Mouse (Mus musculus) fat pad, adult 2 months (tissue): Measurements from ENCODE around the gene Sae1.
"Not testable (repeated sequence)": the region's sequence is repeated elsewhere in the genome, so short reads cannot be mapped to it uniquely, and the experiment has no call there.

Source experiments
- DNase-seq: peaks from one replicate; pipeline ENCODE4 v3.0.0-alpha.2; 2011; ENCODE audit warnings: low read depth, low spot score; ENCODE audit errors: extremely low read depth

The Sae1 gene

GRCm38 (mm10) chr7:16310521-16311452 lies 76.8 kb downstream of the Sae1 start:
- no peak for DNase-seq

GRCm38 (mm10) chr7:16310020-16310520 lies 77.5 kb downstream of the Sae1 start:
- no peak for DNase-seq

GRCm38 (mm10) chr7:16309318-16310019 lies 78.1 kb downstream of the Sae1 start:
- DNase-seq = no peak

DNA sequence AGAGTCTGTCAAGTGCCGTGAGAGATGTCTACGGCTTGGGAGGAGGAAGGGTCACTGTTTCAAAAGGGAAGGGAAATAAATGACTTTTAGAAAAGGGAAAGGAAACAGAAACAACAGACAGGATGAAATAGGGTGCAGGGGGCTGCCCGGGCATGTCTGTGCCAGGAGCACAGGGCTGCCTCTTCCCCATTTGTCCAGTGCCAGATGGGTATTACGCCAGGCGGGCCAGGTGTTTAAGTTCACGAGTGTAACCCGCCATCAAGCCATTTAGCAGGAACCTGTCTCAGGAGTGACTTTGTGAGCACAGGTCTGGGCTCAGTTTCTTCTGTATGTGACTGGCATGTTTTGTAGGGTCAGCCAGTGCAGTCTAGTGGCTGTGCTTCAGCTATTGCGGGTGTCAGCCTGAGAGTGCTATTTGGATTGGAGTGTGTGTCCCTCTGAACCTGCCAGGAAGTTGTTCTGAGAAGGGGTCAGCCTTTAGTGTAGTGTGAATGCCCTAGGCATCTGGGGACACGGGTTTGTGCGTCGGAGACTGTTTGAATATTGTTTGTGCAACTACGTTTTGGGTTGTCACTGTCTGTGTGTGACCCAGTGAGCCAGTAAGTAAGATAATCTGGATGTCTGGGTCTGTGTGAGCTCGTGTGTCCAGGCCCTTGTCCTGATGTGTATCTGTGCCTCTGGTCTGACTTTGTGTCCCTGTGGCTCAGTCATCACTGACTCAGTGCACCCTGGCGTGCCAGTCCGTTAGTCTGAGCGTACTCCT lies 78.9 kb downstream of the Sae1 start:
- DNase-seq = no peak

DNA sequence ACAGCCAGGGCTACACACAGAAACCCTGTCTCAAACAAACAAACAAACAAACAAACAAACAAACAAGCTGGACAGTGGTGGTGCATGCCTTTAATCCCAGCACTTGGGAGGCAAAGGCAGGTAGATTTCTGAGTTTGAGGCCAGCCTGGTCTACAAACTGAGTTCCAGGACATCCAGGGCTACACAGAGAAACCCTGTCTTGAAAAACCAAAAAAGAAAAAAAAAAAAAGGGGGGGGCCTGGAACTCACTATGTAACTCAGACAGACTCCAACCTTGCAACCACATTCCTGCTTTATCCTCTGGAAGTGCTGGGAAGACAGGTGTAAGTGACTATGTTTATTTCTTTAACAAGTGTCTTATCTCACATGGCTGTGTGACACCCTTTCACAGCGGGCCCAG lies 79.5 kb downstream of the Sae1 start, which contains the start of gene Bbc3:
Gene Bbc3 (plus strand): TSS at position 301 of the 400 bp plus-strand sequence.
- not testable (repeated sequence) for DNase-seq

- DNase-seq = not testable (repeated sequence)
Observed at GRCm38 (mm10) chr7:16307141-16307540, 80.5 kb downstream of the Sae1 start.

GRCm38 (mm10) chr7:16299419-16300035 lies 88.1 kb downstream of the Sae1 start:
- DNase-seq = no peak

GRCm38 (mm10) chr7:16298927-16299326 lies 88.7 kb downstream of the Sae1 start:
- DNase-seq = no peak

DNA sequence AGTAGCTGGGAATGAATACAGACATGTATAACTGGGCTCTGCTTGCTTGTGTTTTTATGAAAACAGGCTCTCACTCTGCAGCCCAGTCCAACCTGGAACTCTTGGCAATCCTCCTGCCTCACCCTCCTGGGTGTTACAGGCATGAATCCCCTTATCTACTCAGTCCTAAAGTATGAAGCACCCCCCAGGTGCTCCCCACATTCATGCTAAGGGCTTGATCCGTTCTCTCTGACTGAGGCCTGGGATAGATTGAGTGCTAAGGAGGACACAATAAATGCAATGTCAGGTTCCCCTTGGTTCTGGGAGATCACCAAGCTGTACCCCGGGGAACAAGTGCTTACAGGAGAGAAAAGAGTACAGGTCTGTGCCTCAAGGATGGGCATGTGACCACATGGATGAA lies 90.0 kb downstream of the Sae1 start:
- no peak for DNase-seq

DNA sequence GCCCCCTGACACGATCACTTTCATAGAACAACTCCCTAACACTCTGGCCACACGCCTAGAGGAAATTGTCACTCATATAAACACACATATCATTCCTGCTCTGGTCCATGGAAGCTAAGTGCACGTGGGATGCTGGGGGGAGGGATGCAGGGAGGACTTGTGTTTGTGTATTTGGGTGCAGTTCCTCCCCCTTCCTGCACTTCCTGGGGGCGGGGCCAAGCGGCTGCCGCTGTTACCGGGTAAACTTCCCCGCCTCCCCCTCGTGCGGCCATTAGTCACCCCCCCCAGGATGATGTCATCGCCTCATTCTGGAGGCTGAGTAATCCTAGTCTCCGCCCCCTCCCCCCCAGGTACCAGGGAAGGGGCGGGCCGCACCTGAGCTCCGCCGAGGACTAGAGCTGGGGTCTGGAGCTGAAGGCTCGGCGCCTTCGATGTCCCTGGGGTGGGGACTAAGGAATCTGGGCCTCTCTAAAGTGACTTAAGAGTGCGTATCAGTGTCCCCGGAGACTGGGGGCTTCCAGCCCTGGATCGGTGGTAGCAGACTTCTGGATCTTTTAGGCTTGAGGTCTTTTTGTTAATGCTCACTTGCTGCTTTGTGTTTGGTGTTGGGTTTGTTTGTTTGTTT lies 90.7 kb downstream of the Sae1 start:
- no peak for DNase-seq

- no peak for DNase-seq
Observed at GRCm38 (mm10) chr7:16296146-16296545, 91.5 kb downstream of the Sae1 start.

DNA sequence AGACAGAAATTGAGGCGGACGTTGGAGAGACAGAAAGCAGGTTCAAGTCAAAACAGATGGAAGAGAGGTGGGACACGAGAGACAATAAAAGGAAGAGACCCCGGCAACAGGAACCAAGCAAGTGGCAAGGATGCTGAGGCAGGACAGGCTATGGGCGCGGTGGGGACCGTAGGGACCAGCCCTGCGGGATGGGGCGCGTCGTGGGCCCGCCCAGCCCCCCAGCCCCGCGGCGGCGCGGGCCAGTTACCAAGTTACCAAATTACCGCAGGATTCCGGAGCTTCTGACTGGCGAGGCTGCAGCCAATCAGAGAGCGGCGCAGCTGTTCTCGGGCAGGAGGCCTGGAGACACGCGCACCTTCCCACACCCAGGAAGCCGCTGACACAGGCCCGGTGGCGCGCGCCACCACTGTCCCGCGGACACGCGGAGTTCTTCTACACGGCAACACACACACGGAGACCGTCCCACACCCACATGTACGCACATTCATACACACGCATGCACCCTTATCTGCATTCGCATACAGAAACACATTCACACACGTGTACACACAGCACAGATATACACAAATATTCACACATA lies 92.2 kb downstream of the Sae1 start:
- DNase-seq = no peak

- no peak for DNase-seq
Observed at GRCm38 (mm10) chr7:16294837-16295236, 92.8 kb downstream of the Sae1 start.

GRCm38 (mm10) chr7:16294346-16294745 lies 93.3 kb downstream of the Sae1 start:
- DNase-seq = no peak

- DNase-seq = no peak
Observed at GRCm38 (mm10) chr7:16287791-16288190, 99.8 kb downstream of the Sae1 start.

- no peak for DNase-seq
Observed at GRCm38 (mm10) chr7:16287016-16287415, 100.6 kb downstream of the Sae1 start.

DNA sequence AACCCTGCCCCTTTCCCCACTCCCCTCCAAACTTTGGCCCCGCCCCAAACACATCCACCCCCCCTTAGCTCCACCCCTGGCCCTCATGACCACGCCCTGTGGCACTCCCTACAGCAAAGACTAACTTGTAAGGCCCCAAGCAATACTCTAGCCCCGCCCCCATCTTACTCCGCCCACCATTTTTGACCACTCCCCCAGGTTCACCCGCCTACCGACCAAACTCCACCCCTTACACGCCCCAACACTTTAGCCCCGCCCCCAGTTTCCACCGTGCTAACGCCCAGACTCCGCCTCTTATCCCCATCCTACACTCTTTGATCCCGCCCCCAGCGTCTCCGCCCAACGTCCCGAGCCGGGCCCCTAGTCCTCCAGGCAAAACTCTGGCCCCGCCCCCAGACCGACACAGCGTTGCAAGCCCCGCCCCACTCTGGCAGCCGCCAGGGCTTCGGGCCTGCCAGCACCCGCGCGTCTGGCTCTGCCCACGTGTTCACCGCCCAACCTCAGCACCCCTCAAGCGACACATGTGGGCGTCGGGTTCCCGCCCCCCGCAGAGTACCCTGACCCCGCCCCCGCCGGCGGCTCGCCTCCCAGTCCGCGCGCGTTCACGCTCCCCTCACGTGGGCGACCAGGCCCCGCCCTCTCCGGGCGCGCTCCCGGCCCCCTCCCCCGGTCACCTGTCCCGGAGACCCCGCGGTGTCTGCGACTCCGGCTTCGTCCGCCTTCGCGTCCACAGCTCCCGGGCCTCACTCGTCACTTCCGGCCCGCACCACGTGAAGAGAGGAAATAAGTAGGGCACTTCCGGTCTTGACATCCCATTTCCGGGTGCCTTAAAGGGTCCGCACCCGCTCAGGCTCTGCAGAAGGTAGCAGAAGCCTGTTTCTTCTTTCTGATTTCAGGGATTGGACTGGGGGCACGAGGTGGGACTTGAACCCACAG lies 101.3 kb downstream of the Sae1 start, which contains the start of gene Ccdc9:
Gene Ccdc9 (minus strand): TSS at position 770 of the 936 bp plus-strand sequence.
- DNase-seq = no peak

DNA sequence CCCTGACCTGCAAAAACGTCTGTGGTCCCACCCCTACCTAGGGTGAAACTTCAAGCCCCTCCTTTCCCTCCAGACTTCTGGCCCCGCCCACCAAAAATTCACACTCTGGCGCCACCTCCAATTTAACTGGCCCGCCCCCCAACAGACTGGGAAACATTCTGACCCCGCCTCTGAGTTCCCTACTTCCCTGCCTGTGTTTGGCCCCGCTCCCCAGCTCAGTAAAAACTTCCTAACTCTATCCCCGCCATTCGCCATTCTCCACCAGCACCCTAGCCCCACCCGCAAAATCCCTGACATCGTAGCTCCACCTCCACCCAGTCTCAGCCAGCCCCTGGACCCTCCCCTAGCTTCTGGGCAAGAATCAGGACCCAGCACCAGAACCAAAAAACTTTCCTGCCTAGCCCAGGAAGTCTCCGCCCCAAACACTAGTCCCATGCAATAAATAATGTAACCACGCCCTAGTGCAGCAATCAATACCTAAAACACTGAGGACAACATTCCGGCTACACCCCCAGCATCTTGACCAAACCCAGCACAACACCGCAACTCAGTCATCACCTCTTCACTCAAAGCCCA lies 102.1 kb downstream of the Sae1 start:
- DNase-seq = no peak
